Mouse (Mus musculus) 3134 (cell line): ENCODE measurements around the gene Lrp2.

Experiments
- DNase-seq: peaks from one replicate; pipeline ENCODE4 v3.0.0-alpha.2; 2011; ENCODE audit warnings: low spot score; ENCODE audit not compliant: insufficient read length; ENCODE audit errors: extremely low read depth

The Lrp2 gene

GRCm38 (mm10) chr2:69418294-69418881, 167.5 kb downstream of the Lrp2 start:
- DNase-seq = no peak

DNA sequence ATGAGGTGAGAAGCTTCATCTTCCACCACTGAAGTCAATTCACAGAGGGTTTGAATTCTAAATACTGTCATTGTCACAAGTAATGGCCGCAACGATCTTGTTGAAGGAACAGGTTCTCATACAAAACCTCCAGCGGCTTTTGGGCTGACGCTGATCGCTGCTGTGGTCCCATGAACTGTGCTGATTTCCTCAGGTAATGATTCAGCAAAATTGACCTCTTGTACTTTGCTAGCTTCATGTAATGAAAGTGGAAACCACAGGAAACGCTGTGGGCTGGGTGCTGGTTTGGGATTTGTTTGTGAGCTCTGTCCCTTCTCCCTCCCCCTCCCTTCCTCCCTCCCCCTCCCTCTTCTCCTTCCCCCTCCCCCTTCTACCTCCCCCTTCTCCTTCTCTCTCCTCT, 170.8 kb downstream of the Lrp2 start:
- no peak for DNase-seq

GRCm38 (mm10) chr2:69414539-69414938, 171.3 kb downstream of the Lrp2 start:
- DNase-seq = no peak

DNA sequence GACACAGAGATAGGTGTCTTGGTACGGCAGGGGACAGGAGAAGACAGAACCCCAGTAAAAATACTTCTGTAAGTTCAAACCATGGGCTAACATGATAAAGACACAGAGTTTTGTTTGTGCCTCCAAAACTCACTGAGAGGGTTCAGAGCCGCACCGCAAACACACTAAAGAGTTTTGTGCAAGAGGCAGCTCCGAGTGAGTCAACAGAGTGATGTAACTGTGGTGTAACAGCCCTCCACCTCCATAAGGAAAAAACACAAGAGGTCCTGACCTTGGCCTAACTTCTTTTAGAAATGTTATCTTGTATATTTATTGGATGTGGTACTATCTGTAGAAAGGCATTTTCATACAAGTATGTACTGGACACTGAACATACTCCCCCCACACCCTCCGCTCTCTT, 180.2 kb downstream of the Lrp2 start:
- no peak for DNase-seq

- DNase-seq = no peak
These were observed 183.6 kb downstream of the Lrp2 start for GRCm38 (mm10) chr2:69402309-69402708.

- DNase-seq = no peak
These were observed 184.0 kb downstream of the Lrp2 start for GRCm38 (mm10) chr2:69401891-69402290.

DNA sequence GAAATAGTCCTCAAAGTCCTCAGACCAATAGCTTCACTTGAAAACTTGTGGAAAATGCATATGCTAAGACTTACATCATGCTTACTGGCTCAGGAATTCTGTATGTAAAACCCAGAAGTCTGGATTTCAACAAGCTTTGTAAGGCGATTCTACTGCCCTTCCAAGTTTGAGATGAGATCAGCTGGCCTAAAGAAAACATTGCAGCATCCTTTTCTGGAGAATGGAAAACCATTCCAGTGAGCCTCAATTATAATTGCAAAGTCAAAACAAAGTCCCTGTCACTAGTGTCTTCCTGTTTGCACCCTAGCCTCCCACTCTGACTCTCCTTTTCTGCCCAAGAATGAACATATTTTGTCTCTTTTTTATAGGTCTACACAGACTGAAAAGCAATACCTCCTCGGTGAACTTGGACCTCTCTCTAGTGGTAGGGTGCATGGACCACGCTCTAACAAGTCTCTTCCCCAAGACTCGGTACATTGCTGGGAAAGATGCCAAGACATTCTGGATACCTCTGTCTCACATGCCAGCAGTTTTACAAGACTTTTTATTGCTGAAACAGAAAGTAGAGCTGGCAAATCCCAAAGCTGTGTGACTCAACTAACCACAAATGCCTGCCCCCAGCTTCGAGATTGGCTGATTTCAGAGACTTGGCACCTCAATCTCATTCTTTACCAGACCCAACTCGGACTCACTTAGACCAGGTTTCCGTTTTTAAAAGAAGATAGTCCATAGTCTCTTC, 184.8 kb downstream of the Lrp2 start:
- peak; percentile 79 for DNase-seq

GRCm38 (mm10) chr2:69396760-69397435, 189.0 kb downstream of the Lrp2 start:
- no peak for DNase-seq

GRCm38 (mm10) chr2:69395597-69396248, 190.1 kb downstream of the Lrp2 start:
- DNase-seq = no peak

- no peak for DNase-seq
These were observed 191.9 kb downstream of the Lrp2 start for GRCm38 (mm10) chr2:69393947-69394346.

- DNase-seq = no peak
These were observed 199.6 kb downstream of the Lrp2 start for GRCm38 (mm10) chr2:69386118-69386871.

GRCm38 (mm10) chr2:69382838-69383237, 203.0 kb downstream of the Lrp2 start:
- no peak for DNase-seq

GRCm38 (mm10) chr2:69381740-69382139, 204.1 kb downstream of the Lrp2 start:
- DNase-seq = peak; percentile 49

GRCm38 (mm10) chr2:69380281-69380680, 205.6 kb downstream of the Lrp2 start, which contains the start of gene Dhrs9:
TSS of gene Dhrs9 (plus strand) at chr2:69380445.
- peak; percentile 85 for DNase-seq

- peak; percentile 45 for DNase-seq
These were observed 206.1 kb downstream of the Lrp2 start for GRCm38 (mm10) chr2:69379801-69380200.

- peak; percentile 29 for DNase-seq
These were observed 209.1 kb downstream of the Lrp2 start for GRCm38 (mm10) chr2:69376780-69377179.
